Mouse (Mus musculus): Measurements from ENCODE around the gene Elovl7.

Elovl7 gene

GRCm38 (mm10) chr13:108214081-108214484 is at the start of gene Elovl7:
Elovl7 (plus strand) TSS chr13:108214404.
- peak; percentile 35 for DNase-seq (ENCODE audit: low spot score)

GRCm38 (mm10) chr13:108164621-108165020 is 49.6 kb upstream of the Elovl7 start:
- DNase-seq (ENCODE audit: low spot score), result no peak

GRCm38 (mm10) chr13:108170002-108170401 is 44.2 kb upstream of the Elovl7 start:
- DNase-seq (ENCODE audit: low spot score), result no peak

GRCm38 (mm10) chr13:108170511-108170910 is 43.7 kb upstream of the Elovl7 start:
- DNase-seq (ENCODE audit: low spot score), result no peak

- no peak for DNase-seq (ENCODE audit: low spot score)
Observed at GRCm38 (mm10) chr13:108179618-108180017, 34.6 kb upstream of the Elovl7 start.

GRCm38 (mm10) chr13:108180821-108181220 is 33.4 kb upstream of the Elovl7 start:
- DNase-seq (ENCODE audit: low spot score), result no peak

- DNase-seq (ENCODE audit: low spot score), result no peak
Observed at GRCm38 (mm10) chr13:108184743-108185255, 29.4 kb upstream of the Elovl7 start.

- DNase-seq (ENCODE audit: low spot score), result no peak
Observed at GRCm38 (mm10) chr13:108185530-108185929, 28.7 kb upstream of the Elovl7 start.

- DNase-seq (ENCODE audit: low spot score), result no peak
Observed at GRCm38 (mm10) chr13:108187994-108188393, 26.2 kb upstream of the Elovl7 start.

GRCm38 (mm10) chr13:108191074-108191720 is 23.0 kb upstream of the Elovl7 start:
- DNase-seq (ENCODE audit: low spot score), result no peak

- DNase-seq (ENCODE audit: low spot score), result no peak
Observed at GRCm38 (mm10) chr13:108195474-108195873, 18.7 kb upstream of the Elovl7 start.

- DNase-seq (ENCODE audit: low spot score), result no peak
Observed at GRCm38 (mm10) chr13:108204857-108205256, 9.3 kb upstream of the Elovl7 start.

GRCm38 (mm10) chr13:108207447-108207846 is 6.8 kb upstream of the Elovl7 start:
- no peak for DNase-seq (ENCODE audit: low spot score)

- no peak for DNase-seq (ENCODE audit: low spot score)
Observed at GRCm38 (mm10) chr13:108208090-108208489, 6.1 kb upstream of the Elovl7 start.

- DNase-seq (ENCODE audit: low spot score), result no peak
Observed at GRCm38 (mm10) chr13:108210960-108211359, 3.2 kb upstream of the Elovl7 start.

- no peak for DNase-seq (ENCODE audit: low spot score)
Observed at GRCm38 (mm10) chr13:108212397-108213018, 1.7 kb upstream of the Elovl7 start.

- DNase-seq (ENCODE audit: low spot score), result peak; percentile 10
Observed at GRCm38 (mm10) chr13:108214485-108215107, 392 bp downstream of the Elovl7 start.

- no peak for DNase-seq (ENCODE audit: low spot score)
Observed at GRCm38 (mm10) chr13:108215231-108215780, 1.1 kb downstream of the Elovl7 start.

GRCm38 (mm10) chr13:108219773-108220172 is 5.6 kb downstream of the Elovl7 start:
- no peak for DNase-seq (ENCODE audit: low spot score)

GRCm38 (mm10) chr13:108229191-108229590 is 15.0 kb downstream of the Elovl7 start:
- no peak for DNase-seq (ENCODE audit: low spot score)

GRCm38 (mm10) chr13:108229634-108230330 is 15.6 kb downstream of the Elovl7 start:
- DNase-seq (ENCODE audit: low spot score), result no peak

- DNase-seq (ENCODE audit: low spot score), result no peak
Observed at GRCm38 (mm10) chr13:108240012-108240411, 25.8 kb downstream of the Elovl7 start.
